Mouse (Mus musculus): ENCODE data around the gene Utrn. TPM values are rescaled to one million over a fixed set of nuclear protein-coding genes. Genes with fewer than 3 reads are reported as not detected.

Utrn gene
- polyA plus RNA-seq, 1 experiment from 2014 or later: 88.4 TPM

DNA sequence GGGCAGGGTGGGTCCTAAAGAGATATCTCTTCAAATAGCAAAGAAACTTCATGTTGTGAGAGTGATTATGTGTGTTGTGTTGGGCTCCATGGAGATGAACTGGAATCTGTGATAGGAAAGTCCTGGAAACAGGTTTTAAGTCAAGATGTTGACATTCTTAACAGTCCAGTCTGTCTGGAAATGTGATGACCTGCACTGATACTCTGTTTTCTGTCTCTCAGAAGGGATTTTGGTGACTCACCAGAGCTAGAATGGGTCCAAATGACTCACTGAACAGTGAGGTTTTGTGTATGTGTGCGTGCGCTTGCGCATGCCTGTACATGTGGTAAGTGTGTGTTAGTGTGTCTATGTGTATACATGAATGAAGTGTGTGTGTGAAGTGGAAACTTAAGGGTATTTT lies 24.2 kb upstream of the Utrn start:
- no peaks in the 10 kb centered on the region for H3K27me3 ChIP-seq (replicated peaks; ENCODE audit: insufficient read depth, low read length)
- H3K9ac ChIP-seq (replicated peaks; ENCODE audit: low read depth): no peak overlapping the region
- H3K4me1 ChIP-seq (ENCODE audit: insufficient read depth, low read depth, low read length): no peaks in the 10 kb centered on the region
- TF ChIP-seq EP300 (IDR thresholded peaks at IDR 0.05): peak; percentile 92
- no peak for TF ChIP-seq CTCF (IDR thresholded peaks at IDR 0.05)
- no peaks in the 10 kb centered on the region for H3K9me3 ChIP-seq (ENCODE audit: low read length)
- 95% methylated on average over 3 of the region's 3 CpGs for WGBS
- no peak overlapping the region for H3K27ac ChIP-seq (ENCODE audit: low read length)
- no peak overlapping the region for H3K4me2 ChIP-seq (replicated peaks; ENCODE audit: low read depth, low read length)
- no peak overlapping the region for H3K4me3 ChIP-seq (ENCODE audit: low read depth, low read length)
- DNase-seq (ENCODE audit: low spot score) (peak; percentile 29), ATAC-seq (peak; percentile 77)
- no peaks in the 10 kb centered on the region for H3K36me3 ChIP-seq (ENCODE audit: insufficient read depth, low read length)

DNA sequence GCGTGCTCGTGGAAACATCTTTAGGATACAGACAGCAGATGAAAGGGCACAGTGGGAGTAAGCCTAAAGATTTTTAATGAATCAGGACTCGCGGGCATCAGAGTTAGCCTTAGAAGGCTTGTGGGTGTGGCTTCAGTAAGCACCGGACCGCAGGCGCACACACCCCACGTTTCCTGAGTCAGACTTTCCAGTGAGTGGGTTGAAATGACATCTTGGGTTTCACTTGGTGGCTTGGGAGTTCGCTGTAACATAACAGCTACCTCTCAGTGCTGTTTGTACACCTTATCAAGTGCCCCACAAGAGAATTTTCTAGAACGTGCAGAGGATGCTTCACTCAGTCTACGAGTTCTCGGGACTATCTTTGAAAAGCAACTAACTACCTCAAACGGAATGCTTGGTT lies 19.2 kb upstream of the Utrn start:
- H3K4me1 ChIP-seq (ENCODE audit: insufficient read depth, low read depth, low read length): no peaks in the 10 kb centered on the region
- TF ChIP-seq EP300 (IDR thresholded peaks at IDR 0.05): peak; percentile 65; the same call in 1 of the 2 replicates
- TF ChIP-seq CTCF (IDR thresholded peaks at IDR 0.05): no peak
- H3K27me3 ChIP-seq (replicated peaks; ENCODE audit: insufficient read depth, low read length): no peaks in the 10 kb centered on the region
- H3K36me3 ChIP-seq (ENCODE audit: insufficient read depth, low read length): no peaks in the 10 kb centered on the region
- no peak overlapping the region for H3K4me2 ChIP-seq (replicated peaks; ENCODE audit: low read depth, low read length)
- H3K27ac ChIP-seq (ENCODE audit: low read length): no peak overlapping the region
- peak; percentile 87 for ATAC-seq
- H3K9ac ChIP-seq (replicated peaks; ENCODE audit: low read depth): no peak overlapping the region
- WGBS: 48% methylated on average over 13 of the region's 13 CpGs
- no peak overlapping the region for H3K4me3 ChIP-seq (ENCODE audit: low read depth, low read length)
- no peaks in the 10 kb centered on the region for H3K9me3 ChIP-seq (ENCODE audit: low read length)
- DNase-seq (ENCODE audit: low spot score): peak; percentile 84

DNA sequence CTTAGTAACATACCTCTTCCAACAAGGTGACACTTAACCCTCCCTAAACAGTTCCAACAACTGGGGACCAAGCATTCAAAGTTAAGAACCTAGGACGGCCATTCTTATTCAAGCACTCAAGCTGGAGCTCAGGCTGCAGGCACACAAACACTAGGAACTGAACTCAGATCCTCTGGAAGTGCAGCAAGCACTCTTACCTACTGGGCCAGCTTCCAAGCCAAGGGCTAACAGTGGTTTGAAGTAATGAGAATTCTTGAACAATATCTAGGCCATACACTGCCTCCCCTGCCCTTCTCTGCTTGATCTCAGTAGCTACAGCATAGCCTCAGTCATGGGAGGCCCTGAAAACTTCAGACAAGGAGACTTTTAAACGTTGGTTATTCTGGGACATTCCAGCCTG lies 18.6 kb upstream of the Utrn start:
- H3K4me3 ChIP-seq (ENCODE audit: low read depth, low read length): no peak overlapping the region
- no peak; the same call in 1 of the 2 replicates for ATAC-seq
- TF ChIP-seq EP300 (IDR thresholded peaks at IDR 0.05): no peak
- TF ChIP-seq CTCF (IDR thresholded peaks at IDR 0.05): no peak

GRCm38 (mm10) chr10:12884308-12884948 lies 15.3 kb upstream of the Utrn start:
- H3K27me3 ChIP-seq (replicated peaks; ENCODE audit: insufficient read depth, low read length): no peaks in the 10 kb centered on the region
- no peaks in the 10 kb centered on the region for H3K36me3 ChIP-seq (ENCODE audit: insufficient read depth, low read length)
- TF ChIP-seq EP300 (IDR thresholded peaks at IDR 0.05) (no peak), CTCF (IDR thresholded peaks at IDR 0.05) (no peak)
- no peak overlapping the region for H3K4me2 ChIP-seq (replicated peaks; ENCODE audit: low read depth, low read length)
- no peak overlapping the region for H3K4me3 ChIP-seq (ENCODE audit: low read depth, low read length)
- no peaks in the 10 kb centered on the region for H3K9me3 ChIP-seq (ENCODE audit: low read length)
- WGBS: 38% methylated on average over 8 of the region's 8 CpGs
- no peak overlapping the region for H3K9ac ChIP-seq (replicated peaks; ENCODE audit: low read depth)
- DNase-seq (ENCODE audit: low spot score) (peak; percentile 41), ATAC-seq (no peak)
- H3K4me1 ChIP-seq (ENCODE audit: insufficient read depth, low read depth, low read length): no peaks in the 10 kb centered on the region
- no peak overlapping the region for H3K27ac ChIP-seq (ENCODE audit: low read length)

More for the DNA sequence above, 18.6 kb upstream of the Utrn start:
- Histone ChIP-seq H3K27ac (ENCODE audit: low read length) (no peak overlapping the region), H3K4me1 (ENCODE audit: insufficient read depth, low read depth, low read length) (no peaks in the 10 kb centered on the region), H3K9ac (replicated peaks; ENCODE audit: low read depth) (no peak overlapping the region), H3K36me3 (ENCODE audit: insufficient read depth, low read length) (no peaks in the 10 kb centered on the region), H3K27me3 (replicated peaks; ENCODE audit: insufficient read depth, low read length) (no peaks in the 10 kb centered on the region), H3K9me3 (ENCODE audit: low read length) (no peaks in the 10 kb centered on the region), H3K4me2 (replicated peaks; ENCODE audit: low read depth, low read length) (no peak overlapping the region)
- WGBS: 45% methylated on average over 2 of the region's 2 CpGs
- no peak for DNase-seq (ENCODE audit: low spot score)

DNA sequence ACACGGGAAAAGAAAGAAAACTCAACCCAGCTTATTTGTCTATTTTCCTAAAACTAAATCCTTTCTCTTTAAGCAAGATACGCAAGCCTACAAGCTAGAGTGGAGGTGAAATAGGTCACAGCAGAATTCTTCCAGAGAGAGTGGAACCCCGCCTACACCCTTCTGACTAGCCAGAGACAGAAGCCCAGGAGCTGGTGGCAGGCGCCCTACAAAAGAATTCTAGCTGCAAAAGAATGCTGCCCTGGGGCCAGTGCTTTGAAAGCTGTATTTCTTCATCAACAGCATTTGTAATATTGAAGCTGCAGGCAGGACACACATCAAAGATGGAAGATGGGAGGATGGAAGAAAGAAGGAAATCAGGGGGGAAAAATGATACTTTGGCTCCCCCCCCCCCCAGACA lies 12.7 kb upstream of the Utrn start:
- TF ChIP-seq CTCF (IDR thresholded peaks at IDR 0.05): no peak
- TF ChIP-seq EP300 (IDR thresholded peaks at IDR 0.05): no peak
- WGBS: 83% methylated on average over 3 of the region's 4 CpGs
- no peak for ATAC-seq

DNA sequence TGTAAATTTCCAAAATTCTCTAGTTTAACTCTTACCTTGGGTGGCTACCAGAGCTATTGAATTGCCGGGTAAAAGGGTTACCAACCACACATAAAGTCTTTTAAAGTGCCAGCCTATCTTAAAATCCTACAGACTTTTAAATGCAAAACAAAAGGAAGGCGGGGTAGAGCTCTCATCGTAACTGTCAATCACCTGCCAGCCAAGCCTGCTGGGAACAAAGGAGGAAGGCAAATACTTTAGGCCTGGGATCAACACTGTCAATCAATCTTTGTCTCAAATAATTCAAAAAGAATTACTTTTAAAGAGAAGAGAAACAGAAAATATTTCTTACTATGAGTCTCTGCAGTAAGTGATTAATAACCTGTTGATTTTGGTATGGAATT lies 10.1 kb upstream of the Utrn start:
- Histone ChIP-seq H3K9ac (replicated peaks; ENCODE audit: low read depth) (no peak overlapping the region), H3K4me2 (replicated peaks; ENCODE audit: low read depth, low read length) (no peak overlapping the region), H3K4me1 (ENCODE audit: insufficient read depth, low read depth, low read length) (no peaks in the 10 kb centered on the region), H3K36me3 (ENCODE audit: insufficient read depth, low read length) (no peaks in the 10 kb centered on the region), H3K4me3 (ENCODE audit: low read depth, low read length) (no peak overlapping the region), H3K9me3 (ENCODE audit: low read length) (no peaks in the 10 kb centered on the region), H3K27ac (ENCODE audit: low read length) (no peak overlapping the region), H3K27me3 (replicated peaks; ENCODE audit: insufficient read depth, low read length) (no peaks in the 10 kb centered on the region)
- DNase-seq (ENCODE audit: low spot score) (no peak), ATAC-seq (no peak)
- 38% methylated on average over 3 of the region's 3 CpGs for WGBS
- TF ChIP-seq EP300 (IDR thresholded peaks at IDR 0.05) (no peak), CTCF (IDR thresholded peaks at IDR 0.05) (no peak)

More for the DNA sequence above, 12.7 kb upstream of the Utrn start:
- no peaks in the 10 kb centered on the region for H3K4me1 ChIP-seq (ENCODE audit: insufficient read depth, low read depth, low read length)
- H3K9ac ChIP-seq (replicated peaks; ENCODE audit: low read depth): no peak overlapping the region
- no peak for DNase-seq (ENCODE audit: low spot score)
- H3K4me3 ChIP-seq (ENCODE audit: low read depth, low read length): no peak overlapping the region
- H3K9me3 ChIP-seq (ENCODE audit: low read length): no peaks in the 10 kb centered on the region
- no peaks in the 10 kb centered on the region for H3K27me3 ChIP-seq (replicated peaks; ENCODE audit: insufficient read depth, low read length)
- H3K36me3 ChIP-seq (ENCODE audit: insufficient read depth, low read length): no peaks in the 10 kb centered on the region
- H3K27ac ChIP-seq (ENCODE audit: low read length): no peak overlapping the region
- no peak overlapping the region for H3K4me2 ChIP-seq (replicated peaks; ENCODE audit: low read depth, low read length)

Measured in lung, postnatal 0 days (tissue).